Mouse (Mus musculus): ENCODE data around the gene Slc29a1.

Slc29a1 gene

GRCm38 (mm10) chr17:45612921-45613320, 13.5 kb upstream of the Slc29a1 start:
- in situ Hi-C loops (cut with MboI, MseI) = no loop called here

DNA sequence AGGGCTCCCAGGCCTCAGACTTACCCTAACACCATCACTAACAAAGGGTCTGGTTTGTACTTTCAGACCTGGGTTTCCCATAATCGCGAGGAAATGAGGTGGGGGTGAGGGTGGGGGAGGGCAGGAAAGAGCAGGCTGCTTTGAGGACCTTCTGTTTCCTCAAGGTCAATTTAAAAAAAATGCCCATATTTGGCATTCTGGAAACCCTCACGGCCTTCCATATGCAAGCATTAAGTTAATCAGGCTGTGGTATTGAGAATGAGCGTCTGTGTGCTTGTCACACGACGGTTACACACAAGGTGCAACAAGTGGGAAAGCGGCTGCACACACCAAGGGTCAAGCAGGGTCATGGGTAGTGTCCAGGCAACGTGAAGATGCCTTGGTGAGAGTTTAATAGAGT, 12.6 kb upstream of the Slc29a1 start:
- in situ Hi-C loops (cut with MboI, MseI) = no loop called here

DNA sequence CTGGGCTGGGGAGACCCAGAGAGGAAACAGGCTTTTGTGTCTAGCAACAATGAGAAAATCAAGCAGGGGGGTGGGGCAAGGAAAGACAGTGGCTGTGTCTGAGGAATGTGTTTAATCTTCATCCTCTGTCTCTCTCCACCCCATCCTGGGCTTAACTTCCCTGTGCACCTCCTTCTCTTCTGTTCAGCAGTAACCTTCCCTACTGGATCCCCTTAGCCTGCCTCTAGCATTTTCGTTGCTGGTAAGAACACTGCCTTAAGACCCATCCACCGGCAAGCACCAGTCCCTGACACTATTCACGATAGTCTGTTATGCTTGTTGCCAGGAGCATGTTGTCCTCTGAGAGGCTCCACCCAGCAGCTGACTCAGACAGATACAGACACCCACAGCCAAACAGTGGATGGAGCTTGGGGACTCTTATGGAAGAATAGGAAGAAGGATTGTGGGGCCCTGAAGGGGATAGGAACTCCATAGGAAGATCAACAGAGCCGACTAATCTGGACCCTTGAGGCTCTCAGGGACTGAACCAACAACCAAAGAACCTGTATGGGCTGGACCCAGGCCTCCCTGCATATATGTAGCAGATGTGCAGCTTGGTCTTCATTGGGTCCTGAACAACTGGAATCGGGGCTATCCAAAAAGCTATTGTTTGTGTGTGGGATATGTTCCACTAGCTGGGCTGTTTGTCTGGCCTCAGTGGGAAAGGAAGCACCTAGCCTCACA, 10.9 kb upstream of the Slc29a1 start:
- in situ Hi-C loops (cut with MboI, MseI) = no loop called here

DNA sequence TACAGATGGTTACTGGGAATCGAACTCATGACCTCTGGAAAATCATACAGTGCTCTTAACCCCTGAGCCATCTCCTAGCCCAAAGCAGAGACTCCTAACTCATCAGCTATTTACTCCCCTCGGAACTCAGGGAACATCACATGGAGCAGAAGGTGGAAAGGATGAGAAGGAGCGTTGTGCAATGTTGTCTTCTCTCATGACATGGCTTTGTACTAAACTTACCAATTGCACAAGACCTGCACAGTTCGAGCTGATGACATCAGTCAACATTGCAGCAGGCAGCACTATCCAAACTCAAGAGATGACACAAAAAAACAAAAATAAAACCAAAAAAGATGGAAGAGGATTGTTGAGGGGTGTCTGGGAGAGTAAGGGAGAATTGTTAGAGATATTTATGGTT, 9.0 kb upstream of the Slc29a1 start:
- in situ Hi-C loops (cut with MboI, MseI) = no loop called here

DNA sequence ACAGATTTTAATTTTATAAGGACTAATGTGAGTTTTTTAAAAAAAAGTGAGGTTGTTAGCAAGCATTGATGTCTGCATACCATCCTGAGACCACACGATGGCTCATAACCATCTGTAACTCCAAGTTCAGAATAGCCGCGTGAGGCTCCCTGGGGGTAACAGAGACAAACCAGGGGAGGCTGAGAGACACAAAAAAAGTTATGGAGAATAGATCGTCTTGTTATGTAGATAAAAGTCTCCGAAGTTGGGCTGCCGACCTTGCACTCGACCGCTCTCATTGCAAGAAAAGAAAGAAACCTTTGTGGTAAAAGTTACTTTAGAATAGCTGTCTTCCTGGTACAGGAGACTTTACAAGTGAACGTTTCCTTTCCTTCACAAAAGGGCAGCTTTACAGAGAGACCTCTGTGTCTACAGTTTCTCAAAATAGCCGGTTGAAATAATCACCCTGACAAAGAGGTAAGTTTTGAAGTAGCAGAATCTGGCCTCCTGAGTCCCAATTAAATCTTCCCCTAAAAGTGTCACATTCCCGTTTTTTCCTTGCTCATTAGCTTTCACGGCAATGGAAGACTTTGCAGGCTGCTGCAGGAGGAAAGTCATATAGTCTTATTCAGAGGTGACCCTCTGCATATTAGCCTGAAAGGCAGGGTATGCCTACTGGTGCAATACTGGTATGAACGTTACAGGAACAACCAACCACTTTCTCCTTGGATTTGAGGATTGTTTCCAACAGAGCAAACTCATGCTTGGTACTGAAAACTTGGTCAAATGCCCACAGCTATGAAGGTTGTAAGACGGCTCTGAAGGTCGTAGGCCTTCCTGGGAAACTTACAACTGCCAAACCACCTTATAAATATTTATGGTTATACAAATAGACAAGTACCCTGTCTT, 7.8 kb upstream of the Slc29a1 start:
- in situ Hi-C loops (cut with MboI, MseI) = no loop called here

- in situ Hi-C loops (cut with MboI, MseI) = no loop called here
Measured at GRCm38 (mm10) chr17:45602984-45603383, 3.6 kb upstream of the Slc29a1 start.

DNA sequence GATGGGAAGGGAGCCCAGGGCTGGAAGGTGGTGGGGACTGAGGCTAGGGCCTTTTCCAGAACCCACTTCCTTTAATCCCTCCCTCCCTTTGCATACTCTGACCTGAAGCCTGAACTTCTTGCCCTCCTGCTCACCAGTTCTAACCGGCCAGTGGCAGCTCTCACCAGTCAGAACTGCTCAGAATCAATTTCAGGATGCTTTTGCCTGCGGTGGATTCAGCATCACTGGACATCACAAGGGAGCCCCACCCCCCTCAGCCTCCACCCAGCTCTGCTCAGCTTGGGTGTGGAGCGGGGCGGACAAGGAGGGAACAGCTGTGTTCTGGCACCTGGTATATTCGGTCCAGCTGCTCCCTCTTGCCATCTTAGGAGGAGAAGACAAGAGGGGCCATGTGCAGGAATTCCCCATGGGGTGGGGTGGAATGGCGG, 2.5 kb upstream of the Slc29a1 start, which contains the start of gene Mymx:
TSS of gene Mymx (minus strand) at position 226 of the 428 bp plus-strand sequence.
- in situ Hi-C loops (cut with MboI, MseI) = no loop called here

GRCm38 (mm10) chr17:45601325-45601724, 1.9 kb upstream of the Slc29a1 start:
- in situ Hi-C loops (cut with MboI, MseI) = no loop called here

- in situ Hi-C loops (cut with MboI, MseI) = no loop called here
Measured at GRCm38 (mm10) chr17:45600267-45600666, 861 bp upstream of the Slc29a1 start.

- in situ Hi-C loops (cut with MboI, MseI) = loop anchor here in 1 of 2 experiments (10.0 kb wide), 1 partner anchor 1616 kb away; no protein-coding TSS in a partner anchor
Measured at GRCm38 (mm10) chr17:45598891-45599290, 515 bp downstream of the Slc29a1 start.

- in situ Hi-C loops (cut with MboI, MseI) = loop anchor here in 1 of 2 experiments (10.0 kb wide), 1 partner anchor 1616 kb away; no protein-coding TSS in a partner anchor
Measured at GRCm38 (mm10) chr17:45598376-45598775, 1.0 kb downstream of the Slc29a1 start.

- in situ Hi-C loops (cut with MboI, MseI) = loop anchor here in 1 of 2 experiments (10.0 kb wide), 1 partner anchor 1617 kb away; no protein-coding TSS in a partner anchor
Measured at GRCm38 (mm10) chr17:45597787-45598186, 1.6 kb downstream of the Slc29a1 start.

GRCm38 (mm10) chr17:45596631-45597396, 2.6 kb downstream of the Slc29a1 start:
- in situ Hi-C loops (cut with MboI, MseI) = loop anchor here in 1 of 2 experiments (10.0 kb wide), 1 partner anchor 1618 kb away; no protein-coding TSS in a partner anchor

DNA sequence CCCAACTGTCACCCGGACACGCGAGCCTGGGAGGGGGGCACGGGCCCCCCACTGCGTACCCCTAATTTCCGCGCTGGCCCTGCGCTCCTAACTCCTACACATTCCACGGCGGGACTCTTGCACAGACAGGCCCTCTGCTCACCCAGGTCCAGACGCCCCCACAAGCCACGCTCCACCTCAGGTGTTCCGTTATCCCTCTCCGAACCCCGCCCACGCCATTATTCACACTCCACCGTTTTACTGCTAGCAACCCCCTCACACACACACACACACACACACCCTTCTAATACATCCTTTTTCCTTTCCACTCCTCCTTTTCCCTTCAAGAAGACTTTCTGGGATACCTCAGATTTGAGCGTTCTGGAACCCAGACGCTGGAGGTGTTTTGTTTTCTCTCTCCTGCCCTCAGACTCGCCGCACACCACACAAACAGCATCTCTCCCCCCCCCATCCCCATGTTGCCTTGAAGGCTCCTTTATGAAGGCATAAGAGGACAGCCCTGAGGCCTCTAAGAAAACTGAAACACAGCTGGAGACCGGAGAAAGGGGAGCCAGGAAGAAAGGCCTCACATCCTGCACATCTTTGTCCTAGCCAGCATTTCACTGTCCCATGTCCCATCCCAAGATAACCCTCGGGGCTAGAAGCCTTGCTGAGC, 3.5 kb downstream of the Slc29a1 start:
- in situ Hi-C loops (cut with MboI, MseI) = loop anchor here in 1 of 2 experiments (10.0 kb wide), 1 partner anchor 1619 kb away; no protein-coding TSS in a partner anchor

GRCm38 (mm10) chr17:45594881-45595735, 4.3 kb downstream of the Slc29a1 start:
- in situ Hi-C loops (cut with MboI, MseI) = loop anchor here in 1 of 2 experiments (10.0 kb wide), 1 partner anchor 1620 kb away; no protein-coding TSS in a partner anchor

DNA sequence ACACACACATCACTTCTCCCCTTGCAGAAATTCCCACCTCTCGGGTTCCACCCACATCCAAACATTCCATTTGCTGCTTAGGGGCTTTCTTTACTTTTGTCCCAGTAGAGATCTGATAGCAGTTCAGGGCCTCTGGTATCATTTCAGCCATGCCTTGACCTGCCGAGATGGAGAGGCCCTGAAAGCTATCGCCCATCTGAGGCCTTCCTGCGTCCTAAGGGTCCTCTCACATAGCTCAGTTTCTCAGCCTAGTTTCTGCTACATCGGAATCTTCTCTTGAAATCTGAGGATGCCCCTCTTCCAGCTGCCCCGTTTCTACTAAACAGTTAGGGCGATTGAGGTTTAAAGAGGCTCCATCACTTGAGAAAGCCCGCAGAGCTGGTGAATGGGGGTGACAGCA, 5.2 kb downstream of the Slc29a1 start:
- in situ Hi-C loops (cut with MboI, MseI) = loop anchor here in 1 of 2 experiments (10.0 kb wide), 1 partner anchor 1621 kb away; no protein-coding TSS in a partner anchor

DNA sequence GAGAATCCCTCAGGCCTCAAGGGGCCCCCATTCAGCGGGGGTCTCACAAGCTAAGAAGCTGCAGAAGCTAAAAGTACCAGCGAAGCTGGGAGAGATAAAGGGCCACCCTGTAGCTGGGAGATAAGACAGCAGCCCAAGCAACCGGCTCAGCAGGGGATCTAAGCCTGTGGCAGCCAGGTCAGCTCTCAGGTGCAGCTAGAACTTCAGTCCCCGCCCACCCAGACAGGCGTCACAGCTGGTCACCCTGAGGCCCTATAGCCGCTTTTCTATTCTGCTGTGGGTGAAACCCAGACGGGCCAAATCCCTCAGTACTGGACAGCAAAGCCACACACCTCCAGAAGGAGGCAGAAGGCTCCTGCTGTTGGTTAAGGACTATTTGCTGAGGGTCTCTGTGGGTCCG, 5.9 kb downstream of the Slc29a1 start:
- in situ Hi-C loops (cut with MboI, MseI) = loop anchor here in 1 of 2 experiments (10.0 kb wide), 1 partner anchor 1621 kb away; no protein-coding TSS in a partner anchor

DNA sequence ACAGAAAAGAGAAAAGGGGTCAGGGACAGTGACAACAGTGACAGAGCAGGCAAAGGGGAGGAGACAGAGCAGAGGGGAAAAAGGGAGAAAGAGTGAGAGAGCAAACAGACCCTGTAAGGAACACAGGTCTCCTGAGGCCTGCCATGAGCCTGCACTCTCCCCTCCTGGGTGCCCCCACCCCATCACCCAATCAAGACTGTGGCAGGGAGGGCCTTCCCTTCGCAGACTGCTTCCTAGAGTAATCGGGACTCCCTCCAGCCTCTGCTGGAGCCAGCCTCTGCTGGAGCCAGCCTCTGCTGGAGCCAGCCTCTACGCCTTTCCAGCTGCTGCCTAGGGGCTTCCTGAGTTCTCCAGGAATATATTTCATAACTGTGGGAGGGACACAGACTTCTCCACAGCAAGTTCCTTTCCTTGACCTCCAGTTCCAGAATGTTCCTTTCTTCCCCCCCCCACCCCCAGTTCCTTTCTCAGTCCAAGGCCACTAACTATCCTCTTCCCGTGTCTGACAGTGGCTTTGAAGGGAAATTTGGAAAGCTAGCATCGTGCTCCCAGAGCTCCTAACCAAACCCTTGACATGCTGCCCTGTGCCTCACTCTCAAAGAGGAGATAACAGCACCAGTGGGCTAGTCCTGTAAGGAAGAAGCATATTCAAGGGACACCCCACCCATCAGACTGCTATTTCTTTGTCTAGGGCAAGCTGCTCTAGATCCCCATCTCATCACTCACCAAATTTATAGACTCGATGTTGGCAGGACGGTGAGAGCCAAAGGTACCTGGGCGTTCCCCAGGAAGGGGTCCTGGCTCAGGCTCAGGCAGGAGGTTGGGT, 6.6 kb downstream of the Slc29a1 start:
- in situ Hi-C loops (cut with MboI, MseI) = loop anchor here in 1 of 2 experiments (10.0 kb wide), 1 partner anchor 1622 kb away; no protein-coding TSS in a partner anchor

All from T-helper 17 cell (primary cell).